ENCODE assay signal across 9 mouse cellular contexts in genomic region chr7:64050246-64050645, GRCm38 (mm10).
DNase-seq lines count a peak whose midpoint lies in the region; ATAC-seq and TF ChIP-seq lines count a peak whose summit lies in the region.
"Had no signal": no experiment of that assay in that cellular context is flagged by ENCODE, and none has a peak within 500 bp of the region (broad histone marks: within the 10 kb centered on the region; RNA-seq: fewer than 3 reads in every experiment).

No protein-coding gene starts in this region.

- TF ChIP-seq CTCF in MEL (IDR thresholded peaks at IDR 0.05 in 2 of 3, conservative IDR thresholded peaks at IDR 0.05 in 1 of 3; ENCODE audit: control insufficient read depth in 1 of 3, insufficient read depth in 1 of 3, low read depth in 2 of 3, low read length in 3 of 3, poor library complexity in 1 of 3, severe bottlenecking in 1 of 3) = no peak

- H3K4me2 ChIP-seq in hindbrain, embryonic 13.5 days = no peak overlapping the region

- 0 out of 2 replicates have a peak overlapping the region, but pooled peaks have one; percentile 23 for H3K27ac ChIP-seq in hindbrain, embryonic 10.5 days
- no peak overlapping the region for H3K27ac ChIP-seq in hindbrain, embryonic 13.5 days
- peak overlapping the region; percentile 100 for H3K27ac ChIP-seq in MEL (ENCODE audit: control insufficient read depth, low read depth, low read length)

- no peaks in the 10 kb centered on the region for H3K27me3 ChIP-seq in hindbrain, embryonic 10.5 days (ENCODE audit: insufficient read depth, poor library complexity, severe bottlenecking)
- no peaks in the 10 kb centered on the region for H3K27me3 ChIP-seq in hindbrain, embryonic 13.5 days
- H3K27me3 ChIP-seq in MEL (ENCODE audit: control insufficient read depth in 1 of 2, insufficient read depth in 2 of 2, low read length in 2 of 2) = no peaks in the 10 kb centered on the region

- H3K4me3 ChIP-seq in hindbrain, embryonic 10.5 days = no peak overlapping the region
- no peak overlapping the region for H3K4me3 ChIP-seq in hindbrain, embryonic 13.5 days
- H3K4me3 ChIP-seq in MEL (ENCODE audit: control insufficient read depth in 1 of 2, insufficient read depth in 1 of 2, low read depth in 2 of 2, low read length in 2 of 2) = peak overlapping the region; percentile 14 to 26; a peak in 3 of 4 replicates

- TF ChIP-seq EP300 in MEL (IDR thresholded peaks at IDR 0.05; ENCODE audit: low read depth in 1 of 2, low read length in 2 of 2) = peak in 1 of 2 experiments; percentile 42; a peak in 1 of 4 replicates

- no peak for DNase-seq in hindbrain, embryonic 10.5 days (ENCODE audit: low spot score)
- peak; percentile 57 for DNase-seq in MEL (ENCODE audit: low read depth, low spot score)
- DNase-seq in heart, postnatal 4 days = peak; percentile 63
- no peak for DNase-seq in embryo, embryonic 11 days
- DNase-seq in spleen, adult 18-20 months = no peak
- no peak for DNase-seq in thymus, adult 18-20 months
- DNase-seq: cerebellum, adult 11-12 months had no signal

- H3K79me2 ChIP-seq in MEL (ENCODE audit: control insufficient read depth, insufficient read depth, low read length, poor library complexity) = no peaks in the 10 kb centered on the region; the same call in 1 of the 2 replicates

- no peaks in the 10 kb centered on the region for H3K36me3 ChIP-seq in hindbrain, embryonic 10.5 days
- H3K36me3 ChIP-seq in hindbrain, embryonic 13.5 days = no peaks in the 10 kb centered on the region
- H3K36me3 ChIP-seq in MEL (ENCODE audit: control insufficient read depth in 1 of 2, insufficient read depth in 2 of 2, low read length in 2 of 2) = peaks cover 0 to 25% of the 10 kb centered on the region in 2 experiments; a peak in 2 of 4 replicates

- no peaks in the 10 kb centered on the region for H3K9me3 ChIP-seq in hindbrain, embryonic 10.5 days
- no peaks in the 10 kb centered on the region for H3K9me3 ChIP-seq in hindbrain, embryonic 13.5 days
- H3K9me3 ChIP-seq in MEL (replicated peaks; ENCODE audit: insufficient read depth, low read length) = no peaks in the 10 kb centered on the region

- H3K4me1 ChIP-seq in hindbrain, embryonic 10.5 days (replicated peaks) = peaks cover 29% of the 10 kb centered on the region
- H3K4me1 ChIP-seq in hindbrain, embryonic 13.5 days (replicated peaks) = peaks cover 26% of the 10 kb centered on the region
- peaks cover 17 to 29% of the 10 kb centered on the region in 2 experiments for H3K4me1 ChIP-seq in MEL (ENCODE audit: control insufficient read depth in 1 of 2, insufficient read depth in 2 of 2, low read length in 2 of 2)

- TF ChIP-seq POLR2A in MEL (IDR thresholded peaks at IDR 0.05; ENCODE audit: control insufficient read depth in 1 of 2, insufficient read depth in 1 of 2, low read depth in 1 of 2, low read length in 2 of 2, poor library complexity in 1 of 2) = no peak; a peak in 1 of 4 replicates

- TF ChIP-seq RAD21 in MEL (IDR thresholded peaks at IDR 0.05; ENCODE audit: low read depth, low read length) = no peak

- H3K9ac ChIP-seq in hindbrain, embryonic 13.5 days = no peak overlapping the region
- H3K9ac ChIP-seq in MEL (ENCODE audit: control insufficient read depth, low read depth, low read length, poor library complexity, severe bottlenecking) = peak overlapping the region; percentile 70

- 72% methylated on average over 5 of the region's 5 CpGs for whole genome bisulfite sequencing in hindbrain, embryonic 10.5 days
- 63% methylated on average over 5 of the region's 5 CpGs for WGBS in hindbrain, embryonic 13.5 days

- ATAC-seq in hindbrain, embryonic 13.5 days (ENCODE audit: low FRiP score) = no peak
- ATAC-seq in erythroid progenitor cell, adult 5-6 weeks (replicated peaks; ENCODE audit: low FRiP score, poor library complexity, severe bottlenecking) = 0 out of 2 replicates have a peak, but pooled peaks have one; percentile 27

TF ChIP-seq in MEL, 35 proteins besides CTCF, POLR2A, EP300 and RAD21:
- TF ChIP-seq NELFE (IDR thresholded peaks at IDR 0.05; ENCODE audit: low read depth, low read length) (0 out of 2 replicates have a peak, but pooled peaks have one; percentile 17), MAFK (IDR thresholded peaks at IDR 0.05; ENCODE audit: borderline replicate concordance, low read depth, low read length) (no peak), RCOR1 (IDR thresholded peaks at IDR 0.05; ENCODE audit: low read depth, low read length) (peak; percentile 30; the same call in 1 of the 2 replicates), ETS1 (IDR thresholded peaks at IDR 0.05; ENCODE audit: low read depth, low read length) (peak; percentile 48; the same call in 1 of the 2 replicates), GABPA (IDR thresholded peaks at IDR 0.05; ENCODE audit: low read depth, low read length) (no peak), MAZ (IDR thresholded peaks at IDR 0.05; ENCODE audit: low read depth, low read length) (no peak)

Comparison
In these comparisons a context has a peak if more than half of its experiments do, and no peak if none do; other contexts are left out.
1. DNase-seq: peak in MEL (single experiment) and heart, postnatal 4 days (single experiment); none in hindbrain, embryonic 10.5 days (single experiment), embryo, embryonic 11 days (single experiment), spleen, adult 18-20 months (0 of 2) and thymus, adult 18-20 months (0 of 2).
2. H3K4me3 ChIP-seq: peak in MEL (2 of 2); none in hindbrain, embryonic 10.5 days (single experiment) and hindbrain, embryonic 13.5 days (single experiment).